Comparison of ENCODE assay signal across 22 mouse cellular contexts in genomic region chr17:56988441-56988840, GRCm38 (mm10). TPM values are rescaled to one million over a fixed set of nuclear protein-coding genes. Genes with fewer than 3 reads are reported as not detected.
A peak's percentile ranks its signal among the peaks of the same experiment; 100 is the strongest.
DNase-seq lines count a peak whose midpoint lies in the region; ATAC-seq and TF ChIP-seq lines count a peak whose summit lies in the region.
"Had no signal": no experiment of that assay in that cellular context is flagged by ENCODE, and none has a peak within 500 bp of the region (broad histone marks: within the 10 kb centered on the region; RNA-seq: fewer than 3 reads in every experiment).

No protein-coding gene starts in this region.

- no peak overlapping the region for H3K4me3 ChIP-seq in intestine, postnatal 0 days (ENCODE audit: low read depth, low read length)
- H3K4me3 ChIP-seq in intestine, embryonic 15.5 days (replicated peaks), result no peak overlapping the region

- TF ChIP-seq CTCF in intestine, postnatal 0 days (IDR thresholded peaks at IDR 0.05; ENCODE audit: low read depth), result peak; percentile 41

- peaks cover 14% of the 10 kb centered on the region for H3K36me3 ChIP-seq in intestine, postnatal 0 days (ENCODE audit: control insufficient read depth, insufficient read depth)
- H3K36me3 ChIP-seq in intestine, embryonic 15.5 days, result peaks cover 9% of the 10 kb centered on the region

- WGBS in intestine, postnatal 0 days, result 88% methylated on average over 7 of the region's 7 CpGs
- WGBS in intestine, embryonic 15.5 days, result 84% methylated on average over 7 of the region's 7 CpGs

- H3K4me1 ChIP-seq in intestine, postnatal 0 days (replicated peaks; ENCODE audit: control insufficient read depth, insufficient read depth, low read length), result no peaks in the 10 kb centered on the region
- peaks cover 9% of the 10 kb centered on the region; the same call in 1 of the 2 replicates for H3K4me1 ChIP-seq in intestine, embryonic 15.5 days (replicated peaks)

- H3K9ac ChIP-seq in intestine, postnatal 0 days (ENCODE audit: low read depth, low read length), result no peak overlapping the region
- H3K9ac ChIP-seq in intestine, embryonic 15.5 days, result no peak overlapping the region
- H3K9ac ChIP-seq: embryonic facial prominence, embryonic 13.5 days; heart, embryonic 13.5 days; liver, embryonic 12.5 days had no signal

- peak; percentile 47 for DNase-seq in cerebellum, adult 9-10 months
- DNase-seq in cerebellum, postnatal 36 days, result no peak
- DNase-seq in right cerebral cortex, postnatal 10 days (ENCODE audit: low spot score in 2 of 2), result peak; percentile 20 to 22
- DNase-seq in right cerebral cortex, adult 2 months (ENCODE audit: low spot score in 2 of 2), result no peak
- DNase-seq: B cell, adult 2 months; gastrocnemius, postnatal 25 days; lung, postnatal 14 days; right cerebral cortex, postnatal 14 days; thymus, postnatal 25 days had no signal

- no peaks in the 10 kb centered on the region for H3K27me3 ChIP-seq in intestine, postnatal 0 days (replicated peaks; ENCODE audit: control insufficient read depth, insufficient read depth, low read length)
- no peaks in the 10 kb centered on the region for H3K27me3 ChIP-seq in intestine, embryonic 15.5 days (replicated peaks)
- H3K27me3 ChIP-seq: embryonic facial prominence, embryonic 13.5 days; heart, embryonic 13.5 days; liver, embryonic 12.5 days; midbrain, embryonic 15.5 days had no signal

- ATAC-seq in intestine, postnatal 0 days, result no peak
- ATAC-seq in intestine, embryonic 15.5 days, result no peak
- ATAC-seq in CD4-positive, CD25-positive, alpha-beta regulatory T cell, adult 4 months, result no peak
- ATAC-seq: liver, embryonic 12.5 days; midbrain, embryonic 15.5 days had no signal

- H3K27ac ChIP-seq in intestine, postnatal 0 days (ENCODE audit: low read depth, low read length), result no peak overlapping the region
- no peak overlapping the region for H3K27ac ChIP-seq in intestine, embryonic 15.5 days
- H3K27ac ChIP-seq: embryonic facial prominence, embryonic 13.5 days; heart, embryonic 13.5 days; limb, embryonic 10.5 days; liver, embryonic 12.5 days had no signal

- H3K4me2 ChIP-seq in intestine, postnatal 0 days (replicated peaks; ENCODE audit: low read depth), result no peak overlapping the region
- no peak overlapping the region for H3K4me2 ChIP-seq in intestine, embryonic 15.5 days (replicated peaks)

- H3K9me3 ChIP-seq in intestine, postnatal 0 days (ENCODE audit: control insufficient read depth), result no peaks in the 10 kb centered on the region
- H3K9me3 ChIP-seq in intestine, embryonic 15.5 days, result no peaks in the 10 kb centered on the region
- H3K9me3 ChIP-seq: embryonic facial prominence, embryonic 13.5 days; G1E; heart, embryonic 13.5 days; limb, embryonic 10.5 days; liver, embryonic 12.5 days; megakaryocyte, embryonic 14.5 days; midbrain, embryonic 15.5 days had no signal

RNA-seq across cellular contexts. Expression of gene Clpp, which starts 1.7 kb away (rescaled TPM):
- polyA plus RNA-seq in intestine, postnatal 0 days (2015; fragmentation: Nextera tagmentation; extraction: Ambion mirVana), result 77.5 and 78.0 TPM in 2 replicates
- polyA plus RNA-seq in intestine, embryonic 15.5 days (2015; fragmentation: Nextera tagmentation; extraction: Ambion mirVana), result 149 and 166 TPM in 2 replicates
- 100 to 1,000 TPM; 108 to 110 TPM for polyA plus RNA-seq in CD4-positive, CD25-positive, alpha-beta regulatory T cell, adult 4 months (2017; shearing (Covaris generic))

RNA-seq across cellular contexts. Expression of gene Acer1, which starts 6.5 kb away (rescaled TPM):
- polyA plus RNA-seq in intestine, postnatal 0 days (2015; fragmentation: Nextera tagmentation; extraction: Ambion mirVana), result 0.44 and 0.65 TPM in 2 replicates
- 0.46 and 1.00 TPM in 2 replicates for polyA plus RNA-seq in intestine, embryonic 15.5 days (2015; fragmentation: Nextera tagmentation; extraction: Ambion mirVana)
- under 1 TPM in 1 of 2 experiments, not detected in 1; 0.16 TPM for polyA plus RNA-seq in CD4-positive, CD25-positive, alpha-beta regulatory T cell, adult 4 months (2017; shearing (Covaris generic))
- polyA plus RNA-seq: frontal cortex, adult 2 months; G1E; heart, embryonic 13.5 days; kidney, embryonic 14.5 days; limb, embryonic 10.5 days; liver, embryonic 12.5 days; midbrain, embryonic 15.5 days had no signal

RNA-seq across cellular contexts. Expression of gene Alkbh7, which starts 8.7 kb away (rescaled TPM):
- polyA plus RNA-seq in intestine, postnatal 0 days (2015; fragmentation: Nextera tagmentation; extraction: Ambion mirVana), result 25.7 and 28.7 TPM in 2 replicates
- polyA plus RNA-seq in intestine, embryonic 15.5 days (2015; fragmentation: Nextera tagmentation; extraction: Ambion mirVana), result 41.1 and 42.4 TPM in 2 replicates
- 10 to 100 TPM; 21.6 to 25.1 TPM for polyA plus RNA-seq in CD4-positive, CD25-positive, alpha-beta regulatory T cell, adult 4 months (2017; shearing (Covaris generic))

RNA-seq across cellular contexts. Expression of gene Pspn, which starts 11.4 kb away (rescaled TPM):
- polyA plus RNA-seq in intestine, postnatal 0 days (2015; fragmentation: Nextera tagmentation; extraction: Ambion mirVana), result not detected in 2 replicates
- polyA plus RNA-seq in intestine, embryonic 15.5 days (2015; fragmentation: Nextera tagmentation; extraction: Ambion mirVana), result 0.45 TPM in 1 of 2 replicates, not detected in the other
- polyA plus RNA-seq in CD4-positive, CD25-positive, alpha-beta regulatory T cell, adult 4 months (2017; shearing (Covaris generic)), result not detected
- polyA plus RNA-seq: embryonic facial prominence, embryonic 13.5 days; G1E; limb, embryonic 10.5 days; stomach, embryonic 16.5 days had no signal

RNA-seq across cellular contexts. Expression of gene Gtf2f1, which starts 22.6 kb away (rescaled TPM):
- 43.3 and 43.5 TPM in 2 replicates for polyA plus RNA-seq in intestine, postnatal 0 days (2015; fragmentation: Nextera tagmentation; extraction: Ambion mirVana)
- polyA plus RNA-seq in intestine, embryonic 15.5 days (2015; fragmentation: Nextera tagmentation; extraction: Ambion mirVana), result 60.0 and 61.8 TPM in 2 replicates
- 100 to 1,000 TPM in 1 of 2 experiments, 10 to 100 TPM in 1; 72.1 to 102 TPM for polyA plus RNA-seq in CD4-positive, CD25-positive, alpha-beta regulatory T cell, adult 4 months (2017; shearing (Covaris generic))

Comparison
In these comparisons a context has a peak if more than half of its experiments do, and no peak if none do; other contexts are left out.
1. DNase-seq: peak in cerebellum, adult 9-10 months (single experiment) and right cerebral cortex, postnatal 10 days (2 of 2); none in cerebellum, postnatal 36 days (0 of 2) and right cerebral cortex, adult 2 months (0 of 2).